ENCODE assay signal across 10 mouse cellular contexts in genomic region chr2:39224621-39225020, GRCm38 (mm10). TPM values are rescaled to one million over a fixed set of nuclear protein-coding genes. Genes with fewer than 3 reads are reported as not detected.
DNase-seq lines count a peak whose midpoint lies in the region; ATAC-seq lines count a peak whose summit lies in the region.
"Had no signal": no experiment of that assay in that cellular context is flagged by ENCODE, and none has a peak within 500 bp of the region (broad histone marks: within the 10 kb centered on the region; RNA-seq: fewer than 3 reads in every experiment).

No protein-coding gene starts in this region.

- DNase-seq in lung, postnatal 10 days = no peak
- no peak for DNase-seq in layer of hippocampus, postnatal 14 days (ENCODE audit: low spot score in 2 of 2)
- DNase-seq in cerebellum, postnatal 10 days = no peak
- no peak for DNase-seq in retina, postnatal 1 day
- DNase-seq: kidney, adult 2 months; right cerebral cortex, postnatal 25 days had no signal

- no peak overlapping the region for H3K27ac ChIP-seq in lung, embryonic 16.5 days (ENCODE audit: low read length)
- no peak overlapping the region for H3K27ac ChIP-seq in embryonic facial prominence, embryonic 15.5 days (replicated peaks)
- H3K27ac ChIP-seq in limb, embryonic 13.5 days = no peak overlapping the region
- no peak overlapping the region for H3K27ac ChIP-seq in stomach, embryonic 15.5 days

- H3K27me3 ChIP-seq in lung, embryonic 16.5 days (ENCODE audit: control insufficient read depth, insufficient read depth, low read depth, low read length) = no peaks in the 10 kb centered on the region
- H3K27me3 ChIP-seq in embryonic facial prominence, embryonic 15.5 days = no peaks in the 10 kb centered on the region
- no peaks in the 10 kb centered on the region for H3K27me3 ChIP-seq in limb, embryonic 13.5 days
- H3K27me3 ChIP-seq in stomach, embryonic 15.5 days (replicated peaks) = no peaks in the 10 kb centered on the region

- peak overlapping the region; percentile 59 for H3K4me2 ChIP-seq in lung, embryonic 16.5 days (ENCODE audit: low read depth, low read length)
- H3K4me2 ChIP-seq in embryonic facial prominence, embryonic 15.5 days (replicated peaks) = peak overlapping the region; percentile 53
- H3K4me2 ChIP-seq in limb, embryonic 13.5 days (replicated peaks) = peak overlapping the region; percentile 68
- peak overlapping the region; percentile 53 for H3K4me2 ChIP-seq in stomach, embryonic 15.5 days

- H3K9me3 ChIP-seq in lung, embryonic 16.5 days (ENCODE audit: control insufficient read depth, low read length) = no peaks in the 10 kb centered on the region
- no peaks in the 10 kb centered on the region for H3K9me3 ChIP-seq in embryonic facial prominence, embryonic 15.5 days (replicated peaks)
- no peaks in the 10 kb centered on the region for H3K9me3 ChIP-seq in limb, embryonic 13.5 days
- H3K9me3 ChIP-seq in stomach, embryonic 15.5 days = no peaks in the 10 kb centered on the region

- H3K9ac ChIP-seq in lung, embryonic 16.5 days (ENCODE audit: low read length) = no peak overlapping the region
- H3K9ac ChIP-seq in embryonic facial prominence, embryonic 15.5 days = no peak overlapping the region
- H3K9ac ChIP-seq in limb, embryonic 13.5 days = peak overlapping the region; percentile 94; the same call in 1 of the 2 replicates
- no peak overlapping the region for H3K9ac ChIP-seq in stomach, embryonic 15.5 days

- peaks cover 12% of the 10 kb centered on the region for H3K4me1 ChIP-seq in lung, embryonic 16.5 days (replicated peaks; ENCODE audit: control insufficient read depth, insufficient read depth, low read length)
- H3K4me1 ChIP-seq in embryonic facial prominence, embryonic 15.5 days = peaks cover 10% of the 10 kb centered on the region
- H3K4me1 ChIP-seq in limb, embryonic 13.5 days = peaks cover 15% of the 10 kb centered on the region
- H3K4me1 ChIP-seq in stomach, embryonic 15.5 days = peaks cover 10% of the 10 kb centered on the region; the same call in 1 of the 2 replicates

- peak overlapping the region; percentile 25 for H3K4me3 ChIP-seq in lung, embryonic 16.5 days (ENCODE audit: low read length)
- H3K4me3 ChIP-seq in embryonic facial prominence, embryonic 15.5 days (replicated peaks) = peak overlapping the region; percentile 89
- H3K4me3 ChIP-seq in limb, embryonic 13.5 days = peak overlapping the region; percentile 80
- peak overlapping the region; percentile 21; the same call in 1 of the 2 replicates for H3K4me3 ChIP-seq in stomach, embryonic 15.5 days (replicated peaks)

- no peak for ATAC-seq in lung, embryonic 16.5 days (ENCODE audit: low read depth)
- ATAC-seq in embryonic facial prominence, embryonic 15.5 days (ENCODE audit: insufficient number of reproducible peaks, low FRiP score, low TSS enrichment, low read depth) = no peak
- no peak for ATAC-seq in limb, embryonic 13.5 days (ENCODE audit: low FRiP score, low read depth)
- ATAC-seq in stomach, embryonic 15.5 days (ENCODE audit: insufficient read depth, low FRiP score, low read depth) = no peak

- no peaks in the 10 kb centered on the region for H3K36me3 ChIP-seq in lung, embryonic 16.5 days (ENCODE audit: control insufficient read depth, insufficient read depth, low read length)
- H3K36me3 ChIP-seq in embryonic facial prominence, embryonic 15.5 days = no peaks in the 10 kb centered on the region
- no peaks in the 10 kb centered on the region for H3K36me3 ChIP-seq in limb, embryonic 13.5 days
- H3K36me3 ChIP-seq in stomach, embryonic 15.5 days = no peaks in the 10 kb centered on the region

RNA-seq across cellular contexts. Expression of gene Ppp6c, which starts 1.6 kb away (rescaled TPM):
- polyA plus RNA-seq in lung, embryonic 16.5 days (2015; fragmentation: Nextera tagmentation; extraction: Ambion mirVana) = 86.0 and 87.9 TPM in 2 replicates
- polyA plus RNA-seq in embryonic facial prominence, embryonic 15.5 days (2015; fragmentation: Nextera tagmentation; extraction: Ambion mirVana) = 71.3 and 71.6 TPM in 2 replicates
- 74.8 and 75.1 TPM in 2 replicates for polyA plus RNA-seq in limb, embryonic 13.5 days (2015; fragmentation: Nextera tagmentation; extraction: Ambion mirVana)
- 71.2 and 73.8 TPM in 2 replicates for polyA plus RNA-seq in stomach, embryonic 15.5 days (2015; fragmentation: Nextera tagmentation; extraction: Ambion mirVana)
- 10 to 100 TPM; 64.7 to 73.1 TPM for total RNA-seq in layer of hippocampus, postnatal 14 days (2021)

RNA-seq across cellular contexts. Expression of gene Scai, which starts 34.1 kb away (rescaled TPM):
- 8.3 and 9.0 TPM in 2 replicates for polyA plus RNA-seq in lung, embryonic 16.5 days (2015; fragmentation: Nextera tagmentation; extraction: Ambion mirVana)
- 12.3 and 12.5 TPM in 2 replicates for polyA plus RNA-seq in embryonic facial prominence, embryonic 15.5 days (2015; fragmentation: Nextera tagmentation; extraction: Ambion mirVana)
- 16.4 and 16.9 TPM in 2 replicates for polyA plus RNA-seq in limb, embryonic 13.5 days (2015; fragmentation: Nextera tagmentation; extraction: Ambion mirVana)
- 8.5 and 9.6 TPM in 2 replicates for polyA plus RNA-seq in stomach, embryonic 15.5 days (2015; fragmentation: Nextera tagmentation; extraction: Ambion mirVana)
- 10 to 100 TPM; 75.4 to 78.3 TPM for total RNA-seq in layer of hippocampus, postnatal 14 days (2021)

Comparison
In these comparisons a context has a peak if more than half of its experiments do, and no peak if none do; other contexts are left out.
1. H3K4me3 ChIP-seq: peak in every context shown above with its lines; median percentile 89 in embryonic facial prominence, embryonic 15.5 days; 80 in limb, embryonic 13.5 days; 25 in lung, embryonic 16.5 days; 21 in stomach, embryonic 15.5 days.